25 mouse cellular contexts compared by ENCODE assay signal in the genomic region with DNA sequence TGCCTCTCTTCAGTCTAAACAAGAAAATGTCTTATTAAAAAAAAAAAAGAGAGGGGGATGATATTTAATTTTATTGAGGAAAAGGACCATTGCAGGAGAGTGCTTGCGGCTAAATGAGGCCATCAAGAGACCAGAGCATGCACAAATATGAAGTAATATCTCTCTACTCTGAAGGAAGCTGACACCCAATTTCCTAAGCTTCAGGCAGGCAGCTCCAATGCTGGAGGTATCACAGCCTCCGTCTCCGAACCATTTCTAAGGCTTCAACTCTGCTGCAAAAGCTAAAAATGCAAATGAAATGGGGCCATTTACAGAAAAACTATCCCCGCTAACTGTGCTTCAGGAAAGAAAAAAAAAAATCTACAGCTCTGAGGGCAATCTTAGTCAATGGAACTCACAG.
DNase-seq lines count a peak whose midpoint lies in the region; ATAC-seq and TF ChIP-seq lines count a peak whose summit lies in the region.
"Had no signal": no experiment of that assay in that cellular context is flagged by ENCODE, and none has a peak within 500 bp of the region (broad histone marks: within the 10 kb centered on the region; RNA-seq: fewer than 3 reads in every experiment).

No protein-coding gene starts in this region.

- no peak overlapping the region for H3K9ac ChIP-seq in hindbrain, postnatal 0 days (replicated peaks; ENCODE audit: low read length)
- H3K9ac ChIP-seq in hindbrain, embryonic 16.5 days (ENCODE audit: low read depth, low read length): no peak overlapping the region
- H3K9ac ChIP-seq in neural tube, embryonic 13.5 days: no peak overlapping the region
- H3K9ac ChIP-seq: embryonic facial prominence, embryonic 13.5 days; embryonic facial prominence, embryonic 15.5 days; forebrain, embryonic 12.5 days had no signal

- TF ChIP-seq CTCF in hindbrain, postnatal 0 days (IDR thresholded peaks at IDR 0.05; ENCODE audit: low read depth): no peak

- no peaks in the 10 kb centered on the region for H3K9me3 ChIP-seq in hindbrain, postnatal 0 days (ENCODE audit: low read length)
- H3K9me3 ChIP-seq in hindbrain, embryonic 16.5 days (ENCODE audit: control insufficient read depth, low read length): no peaks in the 10 kb centered on the region
- no peaks in the 10 kb centered on the region; the same call in 1 of the 2 replicates for H3K9me3 ChIP-seq in neural tube, embryonic 13.5 days
- H3K9me3 ChIP-seq: embryonic facial prominence, embryonic 13.5 days; embryonic facial prominence, embryonic 15.5 days; forebrain, embryonic 10.5 days; forebrain, embryonic 12.5 days had no signal

- DNase-seq in frontal cortex, postnatal 36 days (ENCODE audit: low spot score in 2 of 2): no peak
- peak; percentile 17 for DNase-seq in hindbrain, postnatal 0 days (ENCODE audit: low spot score)
- DNase-seq in neural tube, embryonic 10.5 days (ENCODE audit: extremely low spot score, low spot score): no peak
- no peak for DNase-seq in left cerebral cortex, postnatal 4 days
- DNase-seq: adrenal gland, adult 2 months; adrenal gland, postnatal 10 days; adrenal gland, postnatal 25 days; B cell, adult 2 months; cerebellum, adult 11 months; cerebellum, adult 18-20 months; cerebellum, adult 8-10 months; cerebellum, adult 9-11 months; cerebellum, postnatal 14 days; cerebellum, postnatal 36 days; embryo, embryonic 11 days had no signal

- WGBS in hindbrain, postnatal 0 days: 65% methylated on average over 4 of the region's 4 CpGs
- WGBS in hindbrain, embryonic 16.5 days: 73% methylated on average over 4 of the region's 4 CpGs
- 61% methylated on average over 4 of the region's 4 CpGs for WGBS in neural tube, embryonic 13.5 days

- H3K27ac ChIP-seq in hindbrain, postnatal 0 days: no peak overlapping the region
- no peak overlapping the region for H3K27ac ChIP-seq in hindbrain, embryonic 16.5 days (ENCODE audit: low read depth, low read length)
- H3K27ac ChIP-seq in neural tube, embryonic 13.5 days (replicated peaks): peak overlapping the region; percentile 49
- H3K27ac ChIP-seq: embryonic facial prominence, embryonic 13.5 days; embryonic facial prominence, embryonic 15.5 days; forebrain, embryonic 10.5 days; forebrain, embryonic 12.5 days had no signal

- H3K36me3 ChIP-seq in hindbrain, postnatal 0 days (ENCODE audit: insufficient read depth, low read length): no peaks in the 10 kb centered on the region
- H3K36me3 ChIP-seq in hindbrain, embryonic 16.5 days (ENCODE audit: control insufficient read depth, insufficient read depth, low read length): no peaks in the 10 kb centered on the region
- no peaks in the 10 kb centered on the region for H3K36me3 ChIP-seq in neural tube, embryonic 13.5 days
- H3K36me3 ChIP-seq: embryonic facial prominence, embryonic 13.5 days; embryonic facial prominence, embryonic 15.5 days; forebrain, embryonic 10.5 days; forebrain, embryonic 12.5 days had no signal

- ATAC-seq in frontal cortex, adult (ENCODE audit: low TSS enrichment): peak; percentile 62
- no peak for ATAC-seq in hindbrain, postnatal 0 days
- no peak for ATAC-seq in hindbrain, embryonic 16.5 days
- no peak for ATAC-seq in neural tube, embryonic 13.5 days (ENCODE audit: low read depth)
- ATAC-seq: CD4-positive, CD25-positive, alpha-beta regulatory T cell, adult 4 months; forebrain, embryonic 14.5 days had no signal

- H3K27me3 ChIP-seq in hindbrain, postnatal 0 days (ENCODE audit: insufficient read depth, low read length): no peaks in the 10 kb centered on the region
- no peaks in the 10 kb centered on the region for H3K27me3 ChIP-seq in hindbrain, embryonic 16.5 days (replicated peaks; ENCODE audit: control insufficient read depth, insufficient read depth, low read length)
- no peaks in the 10 kb centered on the region for H3K27me3 ChIP-seq in neural tube, embryonic 13.5 days
- H3K27me3 ChIP-seq: embryonic facial prominence, embryonic 13.5 days; embryonic facial prominence, embryonic 15.5 days; forebrain, embryonic 12.5 days had no signal

- intact Hi-C loops in left cerebral cortex, postnatal 4 days (cut with DNase I): no loop called here

- H3K4me2 ChIP-seq in hindbrain, postnatal 0 days (ENCODE audit: low read depth, low read length): no peak overlapping the region
- H3K4me2 ChIP-seq in hindbrain, embryonic 16.5 days (ENCODE audit: low read length): no peak overlapping the region
- H3K4me2 ChIP-seq in neural tube, embryonic 13.5 days: no peak overlapping the region
- H3K4me2 ChIP-seq: embryonic facial prominence, embryonic 13.5 days; embryonic facial prominence, embryonic 15.5 days; forebrain, embryonic 12.5 days had no signal

- no peaks in the 10 kb centered on the region for H3K4me1 ChIP-seq in hindbrain, postnatal 0 days (ENCODE audit: insufficient read depth, low read length)
- peaks cover 6% of the 10 kb centered on the region for H3K4me1 ChIP-seq in hindbrain, embryonic 16.5 days (ENCODE audit: control insufficient read depth, insufficient read depth, low read depth, low read length)
- H3K4me1 ChIP-seq in neural tube, embryonic 13.5 days (replicated peaks): peaks cover 19% of the 10 kb centered on the region
- H3K4me1 ChIP-seq: forebrain, embryonic 12.5 days had no signal

- H3K4me3 ChIP-seq in hindbrain, postnatal 0 days (ENCODE audit: low read length): no peak overlapping the region
- H3K4me3 ChIP-seq in hindbrain, embryonic 16.5 days (ENCODE audit: low read length): no peak overlapping the region
- no peak overlapping the region for H3K4me3 ChIP-seq in neural tube, embryonic 13.5 days
- H3K4me3 ChIP-seq: embryonic facial prominence, embryonic 13.5 days; embryonic facial prominence, embryonic 15.5 days; erythroblast, embryonic 14.5 days; forebrain, embryonic 10.5 days; forebrain, embryonic 12.5 days had no signal
